Comparison of ENCODE assay signal across 25 mouse cellular contexts in genomic region chr9:30777816-30778215, GRCm38 (mm10).
"Had no signal": no experiment of that assay in that cellular context is flagged by ENCODE, and none has a peak within 500 bp of the region (broad histone marks: within the 10 kb centered on the region; RNA-seq: fewer than 3 reads in every experiment).

No protein-coding gene starts in this region.

- DNase-seq: gastrocnemius, adult 2 months; gastrocnemius, postnatal 10 days; gastrocnemius, postnatal 25 days; heart, adult 2 months; heart, postnatal 10 days; heart, postnatal 4 days; kidney, adult 18-20 months; kidney, adult 8-10 months; kidney, postnatal 10 days; kidney, postnatal 25 days; kidney, postnatal 4 days; layer of hippocampus, adult 9-11 months; layer of hippocampus, postnatal 36 days; left cerebral cortex, postnatal 4 days had no signal

- H3K4me3 ChIP-seq: gastrocnemius, adult 2 months; heart, adult 2 months; heart, embryonic 12.5 days; hindbrain, embryonic 10.5 days; hindbrain, embryonic 12.5 days; intestine, embryonic 15.5 days; limb, embryonic 12.5 days; liver, embryonic 12.5 days had no signal

- H3K4me2 ChIP-seq: heart, embryonic 12.5 days; hindbrain, embryonic 12.5 days; hindbrain, embryonic 14.5 days; intestine, embryonic 15.5 days; limb, embryonic 12.5 days; liver, embryonic 12.5 days had no signal

- H3K27ac ChIP-seq: gastrocnemius, adult 2 months; heart, adult 2 months; hindbrain, embryonic 10.5 days; hindbrain, embryonic 12.5 days; hindbrain, embryonic 14.5 days; intestine, embryonic 15.5 days; limb, embryonic 12.5 days; liver, embryonic 12.5 days; liver, embryonic 14.5 days had no signal

- H3K9me3 ChIP-seq: hindbrain, embryonic 12.5 days; intestine, embryonic 15.5 days had no signal

- H3K36me3 ChIP-seq: heart, embryonic 12.5 days; hindbrain, embryonic 10.5 days; hindbrain, embryonic 12.5 days; intestine, embryonic 15.5 days; limb, embryonic 12.5 days; liver, embryonic 12.5 days had no signal

- H3K27me3 ChIP-seq: heart, embryonic 12.5 days; hindbrain, embryonic 12.5 days; intestine, embryonic 15.5 days; limb, embryonic 12.5 days; liver, embryonic 12.5 days had no signal

- ATAC-seq: hindbrain, embryonic 16.5 days; inflammation-experienced regulatory T-cells, adult 6 months; intestine, embryonic 15.5 days; intestine, postnatal 0 days; liver, embryonic 12.5 days had no signal

- H3K9ac ChIP-seq: heart, embryonic 12.5 days; hindbrain, embryonic 12.5 days; hindbrain, embryonic 14.5 days; intestine, embryonic 15.5 days; limb, embryonic 12.5 days; liver, embryonic 12.5 days; liver, embryonic 14.5 days had no signal

- H3K4me1 ChIP-seq: hindbrain, embryonic 12.5 days; intestine, embryonic 15.5 days; liver, embryonic 12.5 days had no signal
